Mouse (Mus musculus): ENCODE results near the gene Atn1. TPM values are rescaled to one million over a fixed set of nuclear protein-coding genes. Genes with fewer than 3 reads are reported as not detected.

Gene Atn1
- polyA plus RNA-seq, 1 experiment from 2014 or later, result 17.7 TPM

DNA sequence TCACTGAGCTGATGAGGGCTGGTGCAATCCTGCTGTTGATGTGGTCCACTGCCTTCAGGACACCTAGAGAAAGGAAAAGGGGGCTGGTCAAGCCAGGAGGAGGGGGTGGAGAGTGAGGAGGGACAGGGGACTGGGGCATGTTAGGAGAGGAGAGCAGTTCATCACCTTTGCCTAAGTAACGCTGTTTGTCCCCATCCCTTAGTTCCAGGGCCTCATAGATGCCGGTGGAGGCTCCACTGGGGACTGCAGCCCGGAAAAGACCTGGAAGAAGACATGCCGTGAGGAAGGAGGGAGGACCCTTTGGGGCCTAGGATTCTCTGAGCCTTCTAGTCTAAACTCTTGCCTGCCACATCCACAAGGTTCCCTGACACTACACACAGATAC, 11.2 kb upstream of the Atn1 start:
- ATAC-seq (replicated peaks; ENCODE audit: low FRiP score), result peak; percentile 30; the same call in 1 of the 2 replicates
- peaks cover 42% of the 10 kb centered on the region for H3K4me1 ChIP-seq
- peak overlapping the region; percentile 57 for H3K27ac ChIP-seq
- 0 out of 2 replicates have a peak, but pooled peaks cover 9% of the 10 kb centered on the region for H3K27me3 ChIP-seq
- H3K4me2 ChIP-seq, result peak overlapping the region; percentile 97
- no peaks in the 10 kb centered on the region for H3K9me3 ChIP-seq (replicated peaks)
- 0 out of 2 replicates have a peak overlapping the region, but pooled peaks have one; percentile 12 for H3K9ac ChIP-seq
- H3K4me3 ChIP-seq (replicated peaks), result peak overlapping the region; percentile 60
- no peaks in the 10 kb centered on the region for H3K36me3 ChIP-seq
- 41% methylated on average over 4 of the region's 4 CpGs for WGBS

DNA sequence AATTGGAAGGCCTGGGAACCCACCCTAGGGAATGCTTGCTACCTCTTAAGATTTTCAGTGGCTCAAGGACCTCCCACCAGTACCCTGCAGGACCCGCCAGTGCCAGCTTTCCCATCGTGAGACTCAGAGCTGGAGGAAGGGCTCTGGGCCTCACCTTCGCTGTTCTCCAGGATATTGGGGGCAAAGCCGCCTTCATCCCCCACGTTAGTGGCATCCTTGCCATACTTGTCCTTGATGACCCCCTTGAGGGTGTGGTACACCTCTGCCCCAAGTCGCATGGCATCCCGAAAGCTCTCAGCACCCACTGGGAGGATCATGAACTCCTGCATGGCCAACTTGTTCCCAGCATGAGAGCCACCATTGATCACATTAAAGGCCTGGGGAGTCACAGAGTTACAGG, 9.6 kb upstream of the Atn1 start:
- WGBS, result 85% methylated on average over 7 of the region's 7 CpGs
- Histone ChIP-seq H3K4me3 (replicated peaks) (no peak overlapping the region), H3K4me1 (peaks cover 42% of the 10 kb centered on the region), H3K27me3 (0 out of 2 replicates have a peak, but pooled peaks cover 9% of the 10 kb centered on the region), H3K9ac (no peak overlapping the region), H3K36me3 (no peaks in the 10 kb centered on the region), H3K9me3 (replicated peaks) (no peaks in the 10 kb centered on the region), H3K27ac (no peak overlapping the region), H3K4me2 (no peak overlapping the region)
- no peak for ATAC-seq (replicated peaks; ENCODE audit: low FRiP score)

DNA sequence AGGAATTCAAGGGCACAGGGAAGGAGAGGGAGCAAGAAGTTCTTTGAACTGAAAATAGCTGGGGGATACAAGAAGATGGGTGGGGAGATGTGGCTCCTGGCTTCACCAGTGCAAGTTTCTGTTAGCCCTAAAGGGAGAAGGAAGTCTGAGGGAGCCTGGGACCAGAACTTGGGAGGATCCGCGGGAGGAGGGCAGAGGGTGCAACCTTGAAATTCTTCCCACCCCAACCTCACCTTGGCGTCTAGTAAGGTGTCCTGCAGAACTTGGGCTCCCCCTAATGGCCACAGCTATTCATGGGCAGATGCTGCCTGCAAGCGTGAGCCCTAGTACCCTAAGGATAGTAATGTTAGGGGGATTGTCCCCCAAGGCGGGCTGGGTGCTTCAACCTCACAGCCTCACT, 2.9 kb upstream of the Atn1 start:
- Histone ChIP-seq H3K27me3 (no peaks in the 10 kb centered on the region; the same call in 1 of the 2 replicates), H3K4me2 (peak overlapping the region; percentile 75), H3K27ac (peak overlapping the region; percentile 97), H3K9me3 (replicated peaks) (no peaks in the 10 kb centered on the region), H3K36me3 (no peaks in the 10 kb centered on the region), H3K9ac (peak overlapping the region; percentile 42), H3K4me3 (replicated peaks) (peak overlapping the region; percentile 85), H3K4me1 (peaks cover 43% of the 10 kb centered on the region)
- ATAC-seq (replicated peaks; ENCODE audit: low FRiP score), result 0 out of 2 replicates have a peak, but pooled peaks have one; percentile 2
- WGBS, result 2% methylated on average over 5 of the region's 5 CpGs

DNA sequence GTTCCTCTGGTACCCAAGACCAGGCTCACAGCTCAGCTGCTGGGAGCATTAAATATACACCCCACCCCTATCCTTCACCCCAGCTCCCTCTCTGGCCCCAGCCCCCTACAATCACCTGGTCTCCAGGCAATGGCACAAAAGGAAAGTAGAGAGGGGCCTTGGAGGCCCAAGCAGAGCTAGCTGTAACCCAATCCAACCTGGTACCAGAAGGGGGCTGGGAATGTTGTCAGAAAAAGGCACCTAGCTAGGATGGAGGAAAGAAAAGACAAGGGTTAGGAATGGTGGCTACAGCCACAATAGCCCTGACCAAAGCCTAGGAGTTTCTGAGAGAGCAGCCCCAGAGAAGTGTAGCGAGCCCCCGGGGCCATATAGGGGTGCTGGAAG, 2.5 kb upstream of the Atn1 start:
- peaks cover 47% of the 10 kb centered on the region for H3K4me1 ChIP-seq
- H3K9me3 ChIP-seq (replicated peaks), result no peaks in the 10 kb centered on the region
- H3K4me3 ChIP-seq (replicated peaks), result peak overlapping the region; percentile 85
- peak overlapping the region; percentile 97 for H3K27ac ChIP-seq
- WGBS, result 32% methylated on average over 2 of the region's 2 CpGs
- no peak for ATAC-seq (replicated peaks; ENCODE audit: low FRiP score)
- no peaks in the 10 kb centered on the region; the same call in 1 of the 2 replicates for H3K27me3 ChIP-seq
- no peaks in the 10 kb centered on the region for H3K36me3 ChIP-seq
- H3K9ac ChIP-seq, result peak overlapping the region; percentile 42
- peak overlapping the region; percentile 75 for H3K4me2 ChIP-seq

DNA sequence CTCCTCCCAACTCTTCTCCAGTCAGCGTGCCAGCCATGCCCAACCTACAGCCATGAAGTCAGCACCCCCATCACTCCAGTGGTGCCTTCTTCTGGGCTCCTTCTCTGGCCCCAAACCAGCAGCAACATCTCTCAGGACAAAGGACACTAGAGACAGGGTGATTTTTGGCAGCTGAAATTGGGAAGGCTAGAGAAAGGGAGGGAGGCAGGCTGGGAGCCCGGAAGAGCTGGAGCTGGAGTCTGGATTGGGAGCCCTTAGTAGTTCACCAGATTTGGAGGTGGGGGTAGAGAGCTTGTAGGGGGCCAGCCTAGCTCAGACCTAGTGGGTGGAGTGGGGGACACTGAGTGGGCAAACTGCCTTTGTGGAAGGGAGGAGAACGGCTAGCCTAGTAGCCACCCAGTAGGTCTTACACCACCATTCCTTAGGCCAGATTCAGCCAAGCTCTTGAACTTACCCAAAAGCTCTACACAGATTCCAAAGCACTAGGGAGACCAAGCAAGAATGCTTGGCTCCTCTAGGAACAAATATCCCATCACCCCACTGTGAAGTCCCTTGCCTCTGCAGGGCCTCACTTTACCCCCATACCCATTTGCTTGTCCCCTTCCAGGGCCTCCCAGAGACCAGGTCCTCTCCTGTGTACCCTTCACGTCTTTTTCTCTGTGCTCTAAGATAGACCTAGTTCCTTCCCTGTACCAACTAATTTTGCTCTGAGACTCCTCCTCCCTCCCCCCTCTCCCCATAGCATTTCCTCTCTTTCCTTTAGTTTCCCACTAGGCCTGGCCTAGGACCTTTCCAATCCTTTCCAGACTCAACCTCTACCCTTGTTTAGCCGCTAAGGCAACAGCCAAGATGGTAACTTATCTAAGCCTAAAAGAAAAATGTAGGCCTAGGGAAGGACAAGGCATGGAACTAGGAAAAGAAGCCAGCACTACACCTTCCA, 1.9 kb upstream of the Atn1 start:
- H3K4me3 ChIP-seq (replicated peaks), result peak overlapping the region; percentile 85
- H3K4me2 ChIP-seq, result peak overlapping the region; percentile 75
- WGBS, result 40% methylated on average over 5 of the region's 5 CpGs
- H3K27me3 ChIP-seq, result no peaks in the 10 kb centered on the region; the same call in 1 of the 2 replicates
- peaks cover 51% of the 10 kb centered on the region for H3K4me1 ChIP-seq
- H3K36me3 ChIP-seq, result no peaks in the 10 kb centered on the region
- peak overlapping the region; percentile 96 for H3K9ac ChIP-seq
- ATAC-seq (replicated peaks; ENCODE audit: low FRiP score), result peak; percentile 4; the same call in 1 of the 2 replicates
- H3K9me3 ChIP-seq (replicated peaks), result no peaks in the 10 kb centered on the region
- H3K27ac ChIP-seq, result peak overlapping the region; percentile 97

DNA sequence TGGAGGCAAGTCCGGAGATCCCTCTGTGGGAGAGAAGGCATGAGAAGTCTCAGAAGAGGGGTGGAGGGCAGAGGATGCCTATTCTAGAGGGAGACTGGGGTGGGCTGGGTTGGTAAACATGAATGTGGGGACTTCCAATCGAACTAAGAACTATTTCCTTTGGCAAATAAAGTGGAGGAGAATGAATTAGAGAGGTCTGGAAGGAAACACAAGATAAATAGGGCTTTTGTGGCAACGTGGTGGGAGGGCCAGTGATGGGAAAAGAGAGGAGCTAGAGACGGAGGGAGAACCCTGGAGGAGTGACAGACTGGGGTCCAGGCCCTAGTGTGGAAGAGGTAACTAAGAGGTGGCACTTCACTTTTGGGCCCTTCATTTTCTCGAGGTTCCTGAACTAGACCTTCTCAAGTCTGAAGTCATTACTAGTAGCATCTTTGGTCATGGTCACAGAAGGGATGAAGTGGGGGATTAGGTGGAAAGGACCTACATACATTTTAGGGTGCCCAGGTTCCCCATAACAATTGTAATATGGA, 1.1 kb upstream of the Atn1 start:
- peak overlapping the region; percentile 85 for H3K4me3 ChIP-seq (replicated peaks)
- peaks cover 53% of the 10 kb centered on the region for H3K4me1 ChIP-seq
- peak overlapping the region; percentile 75 for H3K4me2 ChIP-seq
- peak overlapping the region; percentile 96 for H3K9ac ChIP-seq
- H3K27me3 ChIP-seq, result no peaks in the 10 kb centered on the region; the same call in 1 of the 2 replicates
- WGBS, result 14% methylated on average over 5 of the region's 5 CpGs
- no peaks in the 10 kb centered on the region for H3K9me3 ChIP-seq (replicated peaks)
- ATAC-seq (replicated peaks; ENCODE audit: low FRiP score), result no peak
- peak overlapping the region; percentile 97 for H3K27ac ChIP-seq
- H3K36me3 ChIP-seq, result peaks cover 4% of the 10 kb centered on the region; the same call in 1 of the 2 replicates

DNA sequence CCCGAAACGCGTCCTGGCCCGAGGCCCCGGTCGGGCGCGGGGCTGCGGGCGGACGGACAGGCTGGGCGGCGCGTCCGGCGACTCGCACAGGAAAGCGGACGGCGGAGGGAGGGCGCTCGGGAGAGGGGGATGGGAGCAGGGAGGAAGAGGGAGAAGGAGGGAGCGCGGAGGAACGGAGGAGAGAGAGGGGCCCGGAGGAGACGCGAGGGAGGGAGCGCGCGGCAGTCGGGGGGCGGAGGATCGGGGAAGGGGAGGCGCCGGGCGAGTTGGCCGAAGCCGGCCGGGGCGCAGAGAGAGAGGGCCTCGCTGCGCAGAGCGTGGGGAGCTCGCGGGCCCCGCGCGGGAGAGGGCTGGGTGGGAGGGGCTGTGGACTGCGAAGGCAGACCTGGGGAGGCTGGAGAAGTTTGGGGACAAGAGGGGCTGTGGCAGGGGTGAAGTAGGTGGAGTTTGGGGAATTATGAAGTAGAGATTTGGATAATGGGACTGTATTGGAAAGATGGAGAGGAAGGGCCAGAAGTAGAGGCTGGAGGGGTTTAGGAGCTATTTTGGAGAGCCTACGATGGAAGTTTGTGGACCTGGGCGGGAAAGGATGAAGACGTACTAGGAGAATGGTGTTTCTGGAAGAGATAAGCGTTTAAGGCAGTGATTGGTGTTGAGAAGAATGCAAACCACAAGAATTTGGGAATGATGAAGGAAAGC, 477 bp upstream of the Atn1 start:
- Histone ChIP-seq H3K36me3 (peaks cover 10% of the 10 kb centered on the region; the same call in 1 of the 2 replicates), H3K4me3 (replicated peaks) (peak overlapping the region; percentile 85), H3K4me2 (peak overlapping the region; percentile 75), H3K4me1 (peaks cover 56% of the 10 kb centered on the region), H3K9ac (peak overlapping the region; percentile 96), H3K27ac (peak overlapping the region; percentile 97), H3K9me3 (replicated peaks) (no peaks in the 10 kb centered on the region), H3K27me3 (no peaks in the 10 kb centered on the region; the same call in 1 of the 2 replicates)
- under 1% methylated on average over 50 of the region's 54 CpGs for WGBS
- peak; percentile 80 for ATAC-seq (replicated peaks; ENCODE audit: low FRiP score)

DNA sequence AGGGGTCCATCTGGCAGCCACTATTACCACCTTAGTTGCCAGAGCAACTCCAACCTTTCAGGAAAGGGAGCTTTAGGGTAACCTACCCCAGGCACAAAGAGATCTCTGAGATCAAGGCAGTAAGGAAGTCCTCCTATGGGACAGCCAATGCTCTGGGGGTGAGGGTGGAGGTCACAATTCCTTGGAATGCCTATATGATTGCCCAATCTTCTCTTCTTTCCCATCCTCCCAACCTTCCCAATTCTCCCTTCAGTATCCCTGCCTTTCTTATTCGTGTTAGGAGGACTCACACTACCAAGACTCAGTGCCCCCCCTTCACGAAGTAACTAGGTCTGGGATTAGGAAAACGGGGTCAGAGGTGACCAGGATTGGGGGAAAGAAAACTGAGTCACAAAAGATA, 1.0 kb downstream of the Atn1 start:
- ATAC-seq (replicated peaks; ENCODE audit: low FRiP score), result no peak
- peaks cover 59% of the 10 kb centered on the region for H3K4me1 ChIP-seq
- H3K36me3 ChIP-seq, result peaks cover 16% of the 10 kb centered on the region; the same call in 1 of the 2 replicates
- peak overlapping the region; percentile 96 for H3K9ac ChIP-seq
- no peaks in the 10 kb centered on the region for H3K9me3 ChIP-seq (replicated peaks)
- H3K27me3 ChIP-seq, result no peaks in the 10 kb centered on the region; the same call in 1 of the 2 replicates
- H3K27ac ChIP-seq, result peak overlapping the region; percentile 97
- H3K4me2 ChIP-seq, result peak overlapping the region; percentile 75
- peak overlapping the region; percentile 85 for H3K4me3 ChIP-seq (replicated peaks)
- 3% methylated on average over 3 of the region's 3 CpGs for WGBS

DNA sequence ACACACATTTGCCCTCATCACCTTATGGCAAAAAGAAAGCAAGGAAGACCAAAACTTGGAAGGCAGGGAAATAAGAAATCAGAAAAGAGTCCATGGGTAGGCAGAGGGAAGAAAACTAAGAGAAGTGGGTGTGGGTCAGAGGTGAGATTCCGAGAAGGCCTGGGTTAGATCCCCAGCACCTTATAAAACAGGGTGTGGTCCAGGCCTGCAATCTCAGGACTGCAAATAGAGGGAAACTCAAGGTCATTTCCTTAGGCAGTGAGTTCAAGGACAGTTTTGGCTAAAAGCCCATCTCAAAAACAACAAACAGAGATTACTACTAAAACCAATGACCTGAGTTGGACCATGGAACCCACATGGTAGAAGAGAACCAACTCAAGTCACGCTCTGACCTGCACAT, 2.5 kb downstream of the Atn1 start:
- H3K27me3 ChIP-seq, result no peaks in the 10 kb centered on the region
- peak overlapping the region; percentile 75; the same call in 1 of the 2 replicates for H3K4me2 ChIP-seq
- 89% methylated on average over 2 of the region's 2 CpGs for WGBS
- H3K9ac ChIP-seq, result no peak overlapping the region
- peaks cover 24% of the 10 kb centered on the region for H3K36me3 ChIP-seq
- peaks cover 50% of the 10 kb centered on the region for H3K4me1 ChIP-seq
- no peak overlapping the region for H3K27ac ChIP-seq
- no peak overlapping the region for H3K4me3 ChIP-seq (replicated peaks)
- H3K9me3 ChIP-seq (replicated peaks), result no peaks in the 10 kb centered on the region
- ATAC-seq (replicated peaks; ENCODE audit: low FRiP score), result no peak

DNA sequence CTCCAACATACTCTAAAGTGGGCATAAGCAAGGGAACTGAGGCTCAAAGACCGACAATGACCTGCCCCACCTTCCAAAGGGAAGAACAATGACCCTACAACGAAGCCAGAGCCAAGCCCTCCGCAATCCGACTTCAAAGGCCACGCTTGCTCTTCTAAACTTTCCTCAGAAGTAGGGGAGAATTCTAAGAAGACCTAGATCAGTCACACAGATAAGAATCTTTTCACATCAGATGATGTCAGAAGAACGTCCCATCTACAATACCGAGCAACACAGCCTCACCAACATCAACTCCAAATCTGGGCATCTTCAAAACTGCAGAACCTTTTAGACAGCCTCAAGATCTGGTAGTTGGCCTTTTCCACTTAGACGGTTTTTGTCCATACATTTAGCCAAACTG, 5.9 kb downstream of the Atn1 start:
- Histone ChIP-seq H3K27ac (no peak overlapping the region), H3K9ac (no peak overlapping the region), H3K4me2 (no peak overlapping the region), H3K9me3 (replicated peaks) (no peaks in the 10 kb centered on the region), H3K4me3 (replicated peaks) (no peak overlapping the region), H3K4me1 (peaks cover 51% of the 10 kb centered on the region), H3K36me3 (peaks cover 52% of the 10 kb centered on the region), H3K27me3 (no peaks in the 10 kb centered on the region)
- no peak for ATAC-seq (replicated peaks; ENCODE audit: low FRiP score)
- WGBS, result 82% methylated on average over 8 of the region's 8 CpGs

DNA sequence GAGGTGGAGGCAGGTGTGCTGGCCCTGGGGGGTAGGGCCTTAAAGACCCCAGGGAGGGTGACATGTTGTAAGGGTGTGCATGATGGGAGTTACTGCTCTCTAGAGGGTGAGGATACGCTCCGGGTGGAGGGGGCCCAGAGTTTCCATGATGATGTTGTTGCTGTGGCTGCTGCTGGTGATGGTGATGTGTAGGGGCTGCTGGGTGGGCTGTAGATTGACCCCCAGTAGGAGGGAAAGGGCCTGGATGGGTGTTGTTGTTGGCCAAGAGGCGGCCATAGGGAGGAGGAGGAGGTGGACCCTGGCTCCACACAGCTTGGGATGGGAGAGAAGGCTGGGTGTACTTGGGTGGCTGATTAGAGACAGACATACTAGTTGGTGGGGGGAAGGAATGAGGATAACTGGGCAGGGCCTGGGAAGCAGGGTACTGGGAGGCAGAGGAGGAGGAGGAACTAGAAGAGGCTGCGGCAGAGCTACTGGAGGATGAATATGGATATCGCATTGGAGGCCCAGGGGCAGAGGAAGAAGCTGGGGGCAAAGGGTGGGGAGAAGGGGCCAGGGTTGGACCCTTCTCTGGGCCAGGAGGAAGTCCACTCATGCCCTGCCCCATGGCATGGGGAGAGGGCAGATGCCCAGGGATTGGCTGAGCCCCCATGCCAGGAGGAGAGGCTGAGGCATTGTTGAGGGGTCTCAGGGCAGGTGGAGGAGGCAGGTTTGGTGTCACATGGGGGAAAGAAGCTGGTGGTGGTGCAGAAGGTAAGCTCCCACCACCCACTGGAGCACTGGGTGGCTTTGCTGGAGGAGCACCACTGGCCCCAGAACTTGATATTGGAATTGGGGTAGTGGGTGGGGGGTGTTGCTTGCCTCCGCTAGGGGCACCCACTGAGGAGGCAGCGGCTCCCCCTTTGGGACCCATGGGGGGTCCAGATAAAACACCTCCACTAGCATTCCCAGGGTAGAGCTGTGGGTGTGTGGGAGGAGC, 9.4 kb downstream of the Atn1 start:
- H3K27ac ChIP-seq, result peak overlapping the region; percentile 95; the same call in 1 of the 2 replicates
- peaks cover 73% of the 10 kb centered on the region for H3K36me3 ChIP-seq
- peaks cover 47% of the 10 kb centered on the region for H3K4me1 ChIP-seq
- ATAC-seq (replicated peaks; ENCODE audit: low FRiP score), result no peak; the same call in 1 of the 2 replicates
- peak overlapping the region; percentile 71 for H3K9ac ChIP-seq
- peak overlapping the region; percentile 55 for H3K4me3 ChIP-seq (replicated peaks)
- H3K9me3 ChIP-seq (replicated peaks), result no peaks in the 10 kb centered on the region
- peak overlapping the region; percentile 94 for H3K4me2 ChIP-seq
- no peaks in the 10 kb centered on the region for H3K27me3 ChIP-seq
- 82% methylated on average over 7 of the region's 7 CpGs for WGBS

All from kidney, embryonic 15.5 days (tissue).